Mouse (Mus musculus): ENCODE data around the gene Igf1r.

DNA sequence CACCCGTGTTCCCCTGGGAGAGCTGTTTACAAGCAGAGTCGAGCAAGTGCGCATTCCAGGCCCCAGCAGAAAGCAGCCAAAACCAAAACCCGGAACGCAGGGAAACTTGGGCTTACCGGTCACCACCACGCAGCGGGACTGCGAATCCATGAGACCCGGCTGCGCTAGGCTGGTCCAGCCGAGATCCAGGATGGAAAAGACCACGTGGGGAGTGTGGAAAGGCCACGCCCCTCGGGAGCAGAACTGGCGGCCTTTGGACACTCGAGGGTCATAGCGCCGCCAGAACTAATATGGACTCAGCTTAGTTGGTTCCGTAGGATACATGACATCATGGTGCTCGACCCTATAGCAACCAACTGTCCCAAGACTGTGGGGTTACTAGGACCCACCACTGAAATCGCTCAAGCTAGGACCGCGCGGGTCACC, 311.4 kb downstream of the Igf1r start, which contains the start of gene Pgpep1l:
- TF ChIP-seq POLR2A (IDR thresholded peaks at IDR 0.05; ENCODE audit: extremely low read depth, insufficient read depth, low read length) (no peak), CTCF (IDR thresholded peaks at IDR 0.05; ENCODE audit: extremely low read depth, insufficient read depth, low read length) (no peak)

Measured in cortical plate, adult 2 months (tissue).